Mouse (Mus musculus) forebrain, embryonic 13.5 days (tissue): ENCODE data around the gene Rita1. TPM values are rescaled to one million over a fixed set of nuclear protein-coding genes. Genes with fewer than 3 reads are reported as not detected.

Experiments used
- ATAC-seq: fragments of 200-750 bp; cut with Nextera tagmentation; 2 replicates; pipeline ENCODE4 v1.8.0; 2017
- H3K27ac ChIP-seq: fragments of 300-500 bp; sonication (generic); 2 replicates; pipeline ENCODE4 v1.5.1; 2015; ENCODE audit warnings: inconsistent platforms, mild to moderate bottlenecking, moderate library complexity
- H3K27me3 ChIP-seq: fragments of 300-500 bp; sonication (generic); 2 replicates; pipeline ENCODE4 v1.6.1; 2015; ENCODE audit warnings: mild to moderate bottlenecking, inconsistent platforms
- H3K36me3 ChIP-seq: fragments of 300-500 bp; sonication (generic); 2 replicates; pipeline ENCODE4 v1.6.1; 2015; ENCODE audit warnings: mild to moderate bottlenecking, inconsistent platforms; ENCODE audit not compliant: poor library complexity, severe bottlenecking
- H3K4me1 ChIP-seq: fragments of 300-500 bp; sonication (generic); 2 replicates; pipeline ENCODE4 v1.6.1; 2015; ENCODE audit warnings: inconsistent platforms
- H3K4me2 ChIP-seq: fragments of 300-500 bp; sonication (generic); 2 replicates; pipeline ENCODE4 v1.6.1; 2015; ENCODE audit warnings: inconsistent platforms, mild to moderate bottlenecking, moderate library complexity
- H3K4me3 ChIP-seq: fragments of 300-500 bp; sonication (generic); 2 replicates; pipeline ENCODE4 v1.5.1; 2015; ENCODE audit warnings: mild to moderate bottlenecking, inconsistent platforms
- H3K9ac ChIP-seq: fragments of 300-500 bp; sonication (generic); 2 replicates; pipeline ENCODE4 v1.6.1; 2015; ENCODE audit warnings: mild to moderate bottlenecking, inconsistent platforms
- H3K9me3 ChIP-seq: fragments of 300-500 bp; sonication (generic); replicated peaks from 2 replicates; pipeline ENCODE4 v1.6.1; 2016; ENCODE audit warnings: inconsistent platforms
- WGBS: fragments of 180-500 bp; shearing (Covaris S2); methylation state at CpG from one replicate; pipeline ENCODE4 v1.1.7; 2015; 5-methylcytosine and 5-hydroxymethylcytosine counted together
- polyA plus RNA-seq: library from polyadenylated mRNA; unstranded; fragments of >200 nt; fragmentation: Nextera tagmentation; extraction: Ambion mirVana; gene quantifications from 2 replicates; pipeline ENCODE4 v1.2.1, GENCODE M21; 2015

Rita1 gene
- polyA plus RNA-seq, 1 experiment from 2014 or later, result 19.0 TPM

DNA sequence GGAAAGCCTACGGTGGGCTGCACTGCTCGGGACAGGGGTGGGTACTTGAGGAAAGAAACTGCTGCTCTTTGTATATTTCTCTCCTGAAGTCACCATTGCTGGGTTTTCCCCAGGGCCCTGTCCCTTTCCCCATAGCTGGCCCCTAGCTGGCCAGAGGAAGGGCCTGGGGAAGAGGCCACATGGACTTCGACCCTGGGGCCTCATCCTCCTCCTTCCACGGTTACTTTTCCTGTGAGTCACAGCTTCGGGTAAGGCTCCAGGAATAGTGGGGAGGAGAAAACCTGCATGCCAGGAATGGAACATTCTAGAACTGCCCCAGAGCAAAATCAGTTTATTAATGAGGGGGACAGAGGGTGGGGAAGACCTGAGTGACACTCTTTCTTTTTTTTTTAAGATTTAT lies 62.3 kb downstream of the Rita1 start:
- Histone ChIP-seq H3K4me1 (no peaks in the 10 kb centered on the region), H3K27ac (no peak overlapping the region), H3K9me3 (no peaks in the 10 kb centered on the region), H3K27me3 (no peaks in the 10 kb centered on the region), H3K4me2 (no peak overlapping the region), H3K9ac (no peak overlapping the region), H3K36me3 (peaks cover 44% of the 10 kb centered on the region), H3K4me3 (no peak overlapping the region)
- ATAC-seq, result no peak
- WGBS, result 94% methylated on average over 5 of the region's 5 CpGs

- no peak for ATAC-seq
- no peaks in the 10 kb centered on the region for H3K4me1 ChIP-seq
- H3K36me3 ChIP-seq, result peaks cover 29% of the 10 kb centered on the region
- no peaks in the 10 kb centered on the region for H3K9me3 ChIP-seq
- H3K4me3 ChIP-seq, result no peak overlapping the region
- H3K27ac ChIP-seq, result no peak overlapping the region
- no peak overlapping the region for H3K4me2 ChIP-seq
- WGBS, result 75% methylated on average over 11 of the region's 11 CpGs
- H3K27me3 ChIP-seq, result no peaks in the 10 kb centered on the region
- H3K9ac ChIP-seq, result no peak overlapping the region
These were observed 64.0 kb downstream of the Rita1 start for GRCm38 (mm10) chr5:120548236-120548850.

Other genes with a start within 250 kb of the Rita1 start
- gene Lhx5, start 180.9 kb downstream of the Rita1 start, polyA plus RNA-seq, result 9.6 and 16.0 TPM in 2 replicates
- 4.8 and 5.1 TPM in 2 replicates for gene Sdsl, start 139.8 kb downstream of the Rita1 start, polyA plus RNA-seq
- gene Sds, start 136.1 kb downstream of the Rita1 start, polyA plus RNA-seq, result not detected in 2 replicates
- 22.8 and 22.9 TPM in 2 replicates for gene Plbd2, start 109.0 kb downstream of the Rita1 start, polyA plus RNA-seq
- gene Slc8b1, start 101.4 kb downstream of the Rita1 start, polyA plus RNA-seq, result 2.1 and 2.5 TPM in 2 replicates
- gene Tpcn1, start 23.9 kb downstream of the Rita1 start, polyA plus RNA-seq, result 14.8 and 15.8 TPM in 2 replicates
- gene Iqcd, start 23.6 kb downstream of the Rita1 start, polyA plus RNA-seq, result 1.1 and 2.3 TPM in 2 replicates
- 45.3 and 48.0 TPM in 2 replicates for gene Ddx54, start 150 bp upstream of the Rita1 start, polyA plus RNA-seq
- gene Cfap73, start 21.6 kb upstream of the Rita1 start, polyA plus RNA-seq, result 0.65 TPM in 1 of 2 replicates, not detected in the other
- gene Rasal1, start 36.2 kb upstream of the Rita1 start, polyA plus RNA-seq, result 0.27 and 0.79 TPM in 2 replicates
- gene Dtx1, start 99.3 kb upstream of the Rita1 start, polyA plus RNA-seq, result 17.9 and 18.1 TPM in 2 replicates
- 0.09 TPM in 1 of 2 replicates, not detected in the other for gene Oas2, start 137.3 kb upstream of the Rita1 start, polyA plus RNA-seq
- gene Oas3, start 165.1 kb upstream of the Rita1 start, polyA plus RNA-seq, result 0.11 and 0.17 TPM in 2 replicates
- not detected in 2 replicates for gene Oas1e, start 182.9 kb upstream of the Rita1 start, polyA plus RNA-seq
- gene Oas1c, start 199.9 kb upstream of the Rita1 start, polyA plus RNA-seq, result 0.26 and 0.60 TPM in 2 replicates
- gene Oas1f, start 234.8 kb upstream of the Rita1 start, polyA plus RNA-seq, result not detected in 2 replicates
- gene Oas1h, start 248.8 kb upstream of the Rita1 start, polyA plus RNA-seq, result not detected in 2 replicates